Mouse (Mus musculus) C2C12 (cell line): ENCODE measurements at regions not wholly inside any gene's neighbourhood (a gene's known extent, or its start where the extent isn't known, plus 50 kb on each side); places are given as distances from the start of the nearest gene placed in this dataset.

Experiments used
- H3K27me3 ChIP-seq: one replicate; pipeline ENCODE4 v1.6.1; 2011; ENCODE audit not compliant: control insufficient read depth, insufficient read depth, insufficient read length
- H3K36me3 ChIP-seq: one replicate; pipeline ENCODE4 v1.6.1; 2011; ENCODE audit not compliant: control insufficient read depth, insufficient read depth
- H3K4me3 ChIP-seq: one replicate; pipeline ENCODE4 v1.5.1; 2011; ENCODE audit warnings: mild to moderate bottlenecking, control low read depth; ENCODE audit not compliant: poor library complexity, insufficient read depth, severe bottlenecking
- H3K79me2 ChIP-seq: one replicate; pipeline ENCODE4 v1.6.1; 2011; ENCODE audit not compliant: control insufficient read depth, insufficient read depth
- H3K79me3 ChIP-seq: one replicate; pipeline ENCODE4 v1.6.1; 2011; ENCODE audit warnings: low read depth, control low read depth
- H3ac ChIP-seq: one replicate; pipeline ENCODE3; 2011; ENCODE audit warnings: low read depth; ENCODE audit not compliant: control insufficient read depth, insufficient read length
- CEBPB ChIP-seq: IDR thresholded peaks from one replicate; pipeline ENCODE4 v1.6.1; 2011; ENCODE audit warnings: low read depth, mild to moderate bottlenecking, control low read depth, moderate library complexity
- CTCF ChIP-seq: IDR thresholded peaks from one replicate; pipeline ENCODE4 v1.5.1; 2011; ENCODE audit not compliant: control insufficient read depth, insufficient read depth, insufficient read length
- FOSL1 ChIP-seq: IDR thresholded peaks from one replicate; pipeline ENCODE4 v1.8.0; 2011; ENCODE audit warnings: mild to moderate bottlenecking, low read length; ENCODE audit not compliant: poor library complexity, insufficient read depth, severe bottlenecking
- MAX ChIP-seq: IDR thresholded peaks from one replicate; pipeline ENCODE4 v1.6.1; 2011; ENCODE audit warnings: mild to moderate bottlenecking, control low read depth
- MYOD1 ChIP-seq: IDR thresholded peaks from one replicate; pipeline ENCODE4 v1.6.1; 2011; ENCODE audit warnings: low read depth; ENCODE audit not compliant: control insufficient read depth, insufficient read length
- MYOG ChIP-seq: IDR thresholded peaks from one replicate; pipeline ENCODE4 v1.6.1; 2011; ENCODE audit not compliant: control insufficient read depth, insufficient read length; ENCODE audit errors: extremely low read depth
- USF1 ChIP-seq: IDR thresholded peaks from one replicate; pipeline ENCODE4 v1.6.1; 2011; ENCODE audit warnings: low read depth, mild to moderate bottlenecking, control low read depth, moderate library complexity

GRCm38 (mm10) chr11:66674581-66674980, 148.8 kb upstream of the Shisa6 start:
- Histone ChIP-seq H3K4me3 (no peak overlapping the region), H3K36me3 (no peaks in the 10 kb centered on the region), H3K79me3 (no peaks in the 10 kb centered on the region), H3K27me3 (no peaks in the 10 kb centered on the region), H3ac (no peak overlapping the region), H3K79me2 (no peaks in the 10 kb centered on the region)
- no peak for TF ChIP-seq FOSL1
- TF ChIP-seq USF1, result no peak
- TF ChIP-seq CEBPB, result no peak
- no peak for TF ChIP-seq CTCF
- TF ChIP-seq MYOG, result no peak
- no peak for TF ChIP-seq MYOD1
- no peak for TF ChIP-seq MAX

- TF ChIP-seq CTCF (no peak), CEBPB (no peak), MAX (no peak), MYOD1 (no peak), MYOG (no peak), FOSL1 (no peak), USF1 (no peak)
- Histone ChIP-seq H3K79me3 (no peaks in the 10 kb centered on the region), H3K4me3 (no peak overlapping the region), H3ac (no peak overlapping the region), H3K79me2 (no peaks in the 10 kb centered on the region), H3K27me3 (no peaks in the 10 kb centered on the region), H3K36me3 (no peaks in the 10 kb centered on the region)
Measured at GRCm38 (mm10) chr11:66680057-66680621, 154.4 kb upstream of the Shisa6 start.

GRCm38 (mm10) chr11:66681892-66682291, 156.1 kb upstream of the Shisa6 start:
- H3K79me3 ChIP-seq, result no peaks in the 10 kb centered on the region
- no peaks in the 10 kb centered on the region for H3K79me2 ChIP-seq
- no peak overlapping the region for H3K4me3 ChIP-seq
- no peak for TF ChIP-seq CTCF
- no peak for TF ChIP-seq MYOG
- no peak for TF ChIP-seq CEBPB
- no peak for TF ChIP-seq USF1
- no peak for TF ChIP-seq FOSL1
- no peak for TF ChIP-seq MAX
- no peak for TF ChIP-seq MYOD1
- no peak overlapping the region for H3ac ChIP-seq
- H3K36me3 ChIP-seq, result no peaks in the 10 kb centered on the region
- no peaks in the 10 kb centered on the region for H3K27me3 ChIP-seq

GRCm38 (mm10) chr11:66684181-66684580, 158.4 kb upstream of the Shisa6 start:
- TF ChIP-seq CEBPB, result no peak
- no peak for TF ChIP-seq USF1
- TF ChIP-seq MAX, result no peak
- TF ChIP-seq CTCF, result no peak
- no peak for TF ChIP-seq MYOD1
- TF ChIP-seq FOSL1, result no peak
- TF ChIP-seq MYOG, result no peak
- Histone ChIP-seq H3ac (no peak overlapping the region), H3K4me3 (no peak overlapping the region), H3K36me3 (no peaks in the 10 kb centered on the region), H3K27me3 (no peaks in the 10 kb centered on the region), H3K79me2 (no peaks in the 10 kb centered on the region), H3K79me3 (no peaks in the 10 kb centered on the region)

GRCm38 (mm10) chr11:66694651-66695266, 169.0 kb upstream of the Shisa6 start:
- no peaks in the 10 kb centered on the region for H3K79me2 ChIP-seq
- TF ChIP-seq MYOG, result no peak
- no peak for TF ChIP-seq USF1
- TF ChIP-seq MAX, result no peak
- no peak for TF ChIP-seq MYOD1
- TF ChIP-seq FOSL1, result no peak

More at GRCm38 (mm10) chr11:66694651-66695266, 169.0 kb upstream of the Shisa6 start:
- Histone ChIP-seq H3K36me3 (no peaks in the 10 kb centered on the region), H3K27me3 (no peaks in the 10 kb centered on the region), H3ac (no peak overlapping the region), H3K4me3 (no peak overlapping the region), H3K79me3 (no peaks in the 10 kb centered on the region)
